Mouse (Mus musculus): ENCODE data around the gene Gm20388.

DNA sequence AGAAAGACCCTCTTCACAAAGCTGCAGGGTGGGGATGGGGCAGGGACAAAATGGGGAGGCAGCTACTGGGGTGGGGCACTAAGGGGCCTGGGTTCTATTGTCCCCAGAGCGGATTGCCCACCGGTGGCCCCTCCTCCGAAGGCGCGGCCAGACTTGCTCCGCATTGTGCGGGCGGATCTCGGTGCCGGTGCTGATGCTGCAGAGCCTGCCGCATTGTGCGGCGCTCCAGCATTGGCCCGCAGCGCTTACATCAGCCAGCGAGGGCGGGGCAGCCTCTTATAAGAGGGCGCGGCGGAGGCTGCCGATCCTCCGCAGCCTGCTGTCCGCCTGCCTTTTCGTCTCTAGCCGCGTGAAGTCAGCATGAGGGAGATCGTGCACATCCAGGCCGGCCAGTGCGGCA, 3500.6 kb downstream of the Gm20388 start, which contains the start of gene Tubb3:
- TF ChIP-seq CTCF (IDR thresholded peaks at IDR 0.05; ENCODE audit: borderline replicate concordance, extremely low read depth, insufficient read depth, insufficient read length) (no peak), POLR2A (IDR thresholded peaks at IDR 0.05; ENCODE audit: borderline replicate concordance, extremely low read depth, insufficient read depth, insufficient read length, poor library complexity, severe bottlenecking) (peak; percentile 55; the same call in 1 of the 2 replicates)

Measured in brain, embryonic 14.5 days (tissue).